Mouse (Mus musculus) small intestine, adult 2 months (tissue): ENCODE data around the gene Tnfrsf4. TPM values are rescaled to one million over a fixed set of nuclear protein-coding genes. Genes with fewer than 3 reads are reported as not detected.

Experiments used
- H3K27ac ChIP-seq: fragments of 200-500 bp; 2 replicates; pipeline ENCODE4 v1.5.1; 2012; ENCODE audit warnings: low read depth, low read length, control low read depth, inconsistent platforms; ENCODE audit not compliant: insufficient read depth
- H3K27me3 ChIP-seq: fragments of 200-500 bp; 2 replicates; pipeline ENCODE4 v1.6.1; 2012; ENCODE audit warnings: mild to moderate bottlenecking, moderate library complexity, low read length, inconsistent platforms; ENCODE audit not compliant: control insufficient read depth, insufficient read depth
- H3K36me3 ChIP-seq: fragments of 200-500 bp; 2 replicates; pipeline ENCODE4 v1.6.1; 2012; ENCODE audit warnings: mild to moderate bottlenecking, low read length, control low read depth, inconsistent platforms; ENCODE audit not compliant: control insufficient read depth, insufficient read depth
- H3K4me1 ChIP-seq: fragments of 200-500 bp; 2 replicates; pipeline ENCODE4 v1.6.1; 2012; ENCODE audit warnings: low read length, inconsistent platforms, mixed read lengths; ENCODE audit not compliant: control insufficient read depth, insufficient read depth, insufficient read length
- H3K4me3 ChIP-seq: fragments of 200-500 bp; 2 replicates; pipeline ENCODE4 v1.5.1; 2012; ENCODE audit warnings: low read depth, mild to moderate bottlenecking, control low read depth, inconsistent platforms, low read length, moderate library complexity
- CTCF ChIP-seq: fragments of 200-500 bp; IDR thresholded peaks from 2 replicates; pipeline ENCODE4 v1.5.1; 2012; ENCODE audit warnings: low read depth, mild to moderate bottlenecking, control low read depth, inconsistent platforms, low read length, moderate library complexity, mixed read lengths; ENCODE audit not compliant: insufficient replicate concordance, insufficient read length; ENCODE audit errors: extremely low read depth
- POLR2A ChIP-seq: fragments of 200-500 bp; IDR thresholded peaks from 2 replicates; pipeline ENCODE4 v1.6.1; 2012; ENCODE audit warnings: low read depth, mild to moderate bottlenecking, control low read depth, inconsistent platforms, low read length, moderate library complexity
- WGBS: fragments of 180-500 bp; shearing (Covaris S2); methylation state at CpG from one replicate; pipeline ENCODE4 v1.1.7; 2018; 5-methylcytosine and 5-hydroxymethylcytosine counted together
- polyA plus RNA-seq: library from polyadenylated mRNA; depleted of rRNA; stranded (reverse); fragments of >200 nt; gene quantifications from 2 replicates; pipeline ENCODE4 v1.2.3, GENCODE M21; 2012

Gene Tnfrsf4
- polyA plus RNA-seq, 1 experiment: 6.3 TPM

GRCm38 (mm10) chr4:156026013-156026412 is 12.4 kb downstream of the Tnfrsf4 start, which contains the start of gene Tnfrsf18:
Gene Tnfrsf18 (plus strand): TSS chr4:156026164.
- H3K27me3 ChIP-seq: no peaks in the 10 kb centered on the region

GRCm38 (mm10) chr4:156028580-156028979 is 14.9 kb downstream of the Tnfrsf4 start:
- 90% methylated on average over 7 of the region's 7 CpGs for WGBS
- Histone ChIP-seq H3K36me3 (peaks cover 4% of the 10 kb centered on the region; the same call in 1 of the 2 replicates), H3K4me3 (no peak overlapping the region), H3K4me1 (peaks cover 27% of the 10 kb centered on the region; the same call in 1 of the 2 replicates), H3K27ac (no peak overlapping the region), H3K27me3 (no peaks in the 10 kb centered on the region)
- TF ChIP-seq CTCF (no peak), POLR2A (no peak)

More at GRCm38 (mm10) chr4:156026013-156026412, 12.4 kb downstream of the Tnfrsf4 start, which contains the start of gene Tnfrsf18:
- peak; percentile 36; the same call in 1 of the 2 replicates for TF ChIP-seq CTCF
- TF ChIP-seq POLR2A: no peak
- H3K4me1 ChIP-seq: peaks cover 9% of the 10 kb centered on the region; the same call in 1 of the 2 replicates
- H3K27ac ChIP-seq: peak within 1 kb of the TSS; percentile 9
- H3K36me3 ChIP-seq: peaks cover 4% of the 10 kb centered on the region; the same call in 1 of the 2 replicates
- WGBS: 8% methylated on average over 4 of the region's 4 CpGs
- peak within 1 kb of the TSS; percentile 42 for H3K4me3 ChIP-seq

DNA sequence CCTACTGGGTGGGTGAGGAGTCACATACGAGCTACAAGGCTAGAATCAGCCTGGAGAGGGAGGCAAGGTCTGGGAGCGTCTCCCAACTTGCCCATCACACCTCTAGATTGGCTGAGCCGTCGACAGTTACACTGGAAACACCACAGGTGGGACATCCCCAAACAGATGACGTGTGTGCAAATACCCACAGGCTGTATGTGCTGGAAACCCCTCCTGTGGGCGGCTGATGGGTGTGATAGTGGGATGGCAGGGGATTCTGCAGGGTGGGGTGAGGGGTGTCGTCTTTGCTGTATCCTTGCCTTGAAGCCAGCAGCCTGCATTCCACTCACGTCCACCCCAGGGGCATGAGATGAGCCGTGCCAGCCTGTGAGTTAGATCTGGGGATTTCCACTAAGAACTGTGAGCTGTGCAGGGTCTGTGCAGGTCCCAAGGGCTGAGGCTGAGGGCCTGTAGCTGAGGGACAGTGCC is 17.0 kb downstream of the Tnfrsf4 start:
- Histone ChIP-seq H3K27ac (no peak overlapping the region), H3K36me3 (peaks cover 7% of the 10 kb centered on the region; the same call in 1 of the 2 replicates), H3K27me3 (no peaks in the 10 kb centered on the region), H3K4me3 (peak overlapping the region; percentile 58), H3K4me1 (peaks cover 27% of the 10 kb centered on the region; the same call in 1 of the 2 replicates)
- WGBS: 26% methylated on average over 9 of the region's 9 CpGs
- no peak for TF ChIP-seq POLR2A
- TF ChIP-seq CTCF: no peak

GRCm38 (mm10) chr4:156031255-156031592 is 17.6 kb downstream of the Tnfrsf4 start:
- H3K27me3 ChIP-seq: no peaks in the 10 kb centered on the region
- TF ChIP-seq POLR2A (no peak), CTCF (no peak)
- peaks cover 7% of the 10 kb centered on the region; the same call in 1 of the 2 replicates for H3K36me3 ChIP-seq
- peaks cover 25% of the 10 kb centered on the region; the same call in 1 of the 2 replicates for H3K4me1 ChIP-seq
- peak overlapping the region; percentile 82 for H3K27ac ChIP-seq
- peak overlapping the region; percentile 58 for H3K4me3 ChIP-seq
- WGBS: 7% methylated on average over 7 of the region's 7 CpGs

DNA sequence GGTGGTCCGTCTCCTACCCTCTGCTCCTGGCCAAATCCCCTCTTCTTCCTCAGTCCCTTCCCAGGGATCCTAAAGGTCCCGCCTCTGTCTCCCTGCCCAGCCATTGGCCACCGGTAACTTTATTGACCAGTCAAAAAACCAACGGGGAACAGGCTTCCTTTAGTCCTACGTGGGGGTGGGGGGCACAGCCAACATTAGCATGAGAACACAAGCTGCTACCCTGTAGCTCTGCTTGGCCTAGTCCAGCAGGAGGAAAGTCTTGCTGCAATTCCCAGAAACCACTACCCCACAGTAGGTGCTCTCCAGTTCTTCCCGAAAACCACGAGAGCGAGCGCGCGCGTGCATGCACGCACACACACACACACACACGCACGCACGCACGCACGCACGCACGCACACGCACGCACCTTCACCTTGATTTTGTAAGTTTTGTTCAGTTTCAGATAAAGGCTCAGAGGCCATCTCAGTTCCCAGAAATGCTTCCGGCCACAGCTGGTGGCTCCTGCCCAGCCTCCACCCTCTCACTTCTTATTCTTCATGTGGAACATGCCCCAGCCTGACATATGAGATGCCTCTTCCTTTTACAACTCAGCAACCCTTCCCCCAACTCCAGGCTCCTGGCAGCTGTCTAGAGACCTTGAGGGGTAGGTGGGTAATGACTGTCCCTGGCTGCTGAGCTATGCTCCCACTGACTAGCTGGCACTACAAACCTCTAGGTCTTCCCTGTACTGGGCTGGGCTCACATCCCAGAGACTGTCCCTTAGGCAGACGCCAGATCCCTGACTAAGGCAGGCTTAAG is 18.1 kb downstream of the Tnfrsf4 start:
- no peaks in the 10 kb centered on the region for H3K27me3 ChIP-seq
- H3K4me3 ChIP-seq: peak overlapping the region; percentile 58
- H3K36me3 ChIP-seq: peaks cover 7% of the 10 kb centered on the region; the same call in 1 of the 2 replicates
- H3K27ac ChIP-seq: peak overlapping the region; percentile 82
- H3K4me1 ChIP-seq: peaks cover 25% of the 10 kb centered on the region; the same call in 1 of the 2 replicates
- TF ChIP-seq POLR2A: no peak; the same call in 1 of the 2 replicates
- no peak for TF ChIP-seq CTCF
- 1% methylated on average over 24 of the region's 24 CpGs for WGBS

DNA sequence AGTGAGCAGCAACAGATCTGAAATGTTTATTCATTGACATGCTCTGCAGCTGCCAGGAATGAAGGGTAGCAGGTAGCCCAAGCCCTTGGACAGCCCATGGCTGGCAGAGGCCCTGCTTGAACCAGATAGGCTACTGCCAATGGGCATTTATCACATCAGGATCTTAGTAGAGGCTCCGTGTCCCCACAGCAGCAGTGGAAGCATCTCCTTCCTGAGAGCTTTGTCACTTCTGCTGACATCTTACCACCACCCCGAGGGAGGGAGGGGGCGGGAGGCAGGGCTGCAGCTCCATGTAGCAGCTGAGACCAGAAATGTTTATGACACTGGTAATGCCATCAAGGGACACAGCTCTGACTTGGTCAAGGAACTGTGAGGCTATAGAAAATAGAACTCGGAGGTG is 19.2 kb downstream of the Tnfrsf4 start:
- WGBS: 71% methylated on average over 4 of the region's 4 CpGs
- Histone ChIP-seq H3K4me1 (peaks cover 25% of the 10 kb centered on the region; the same call in 1 of the 2 replicates), H3K36me3 (peaks cover 6% of the 10 kb centered on the region; the same call in 1 of the 2 replicates), H3K27me3 (no peaks in the 10 kb centered on the region), H3K4me3 (no peak overlapping the region), H3K27ac (peak overlapping the region; percentile 82)
- TF ChIP-seq POLR2A (no peak), CTCF (no peak)
